Mouse (Mus musculus): ENCODE measurements around the gene Ranbp17.

Ranbp17 gene

GRCm38 (mm10) chr11:33195531-33196446, 317.8 kb downstream of the Ranbp17 start:
- no peak for DNase-seq

GRCm38 (mm10) chr11:33195061-33195460, 318.5 kb downstream of the Ranbp17 start:
- DNase-seq: no peak

GRCm38 (mm10) chr11:33193695-33194094, 319.9 kb downstream of the Ranbp17 start:
- DNase-seq: no peak

DNA sequence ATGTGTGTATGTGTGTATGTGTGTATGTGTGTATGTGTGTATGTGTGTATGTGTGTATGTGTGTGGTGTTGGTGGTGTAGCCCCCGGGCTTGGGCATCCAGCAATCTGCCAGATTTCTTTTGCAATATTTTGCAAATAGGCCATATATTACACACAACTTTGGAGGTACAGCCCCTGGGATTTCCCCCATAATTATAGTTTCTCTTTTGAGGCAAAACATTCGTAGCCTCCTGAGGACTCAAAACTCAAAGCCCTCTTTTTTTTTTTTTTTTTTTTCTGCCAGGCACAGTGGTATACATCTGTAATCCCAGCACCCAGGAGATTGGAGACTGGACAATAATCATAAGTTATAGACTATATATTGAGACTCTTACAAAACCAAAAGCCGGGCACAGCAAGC, 331.7 kb downstream of the Ranbp17 start:
- DNase-seq: no peak

DNA sequence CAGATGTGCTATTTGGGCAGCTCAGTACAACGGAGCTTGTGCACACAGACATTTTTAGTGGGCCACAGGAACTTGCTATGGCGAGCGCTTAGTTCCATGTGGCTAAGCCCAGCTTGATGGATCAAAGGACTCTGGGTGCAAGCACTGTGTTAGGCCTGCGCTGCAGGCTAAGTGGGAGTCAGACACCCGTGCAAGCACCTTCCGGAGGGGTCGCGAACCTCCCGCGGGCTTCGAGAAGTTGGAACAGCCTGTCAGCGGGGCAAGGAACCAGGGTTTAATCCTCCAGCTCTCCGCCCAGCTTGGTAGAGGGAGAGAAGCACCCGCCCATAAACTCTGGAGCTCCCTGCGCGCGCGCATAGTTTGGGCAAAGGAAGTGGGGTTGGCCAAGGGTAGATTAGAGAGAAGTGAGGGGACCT, 332.8 kb downstream of the Ranbp17 start:
- no peak for DNase-seq

DNA sequence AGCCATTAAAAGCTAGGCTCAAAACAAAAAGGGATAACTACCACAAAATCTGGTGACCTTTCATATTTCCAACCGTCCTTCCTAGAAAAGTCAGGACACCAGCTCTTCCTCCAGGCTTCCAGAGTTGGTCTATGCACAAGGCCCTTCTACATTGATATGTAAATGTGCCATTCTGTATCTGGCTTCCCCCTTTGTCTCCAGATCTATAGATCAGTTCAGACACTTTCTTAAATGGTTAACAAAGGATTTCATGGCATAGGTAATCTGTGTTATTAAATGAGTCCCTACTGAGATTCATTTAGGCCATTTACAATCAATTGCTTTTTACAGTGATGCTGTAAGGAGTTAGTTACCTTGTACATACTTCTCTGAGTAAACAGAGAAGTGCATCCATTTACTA, 333.7 kb downstream of the Ranbp17 start:
- DNase-seq: no peak

- DNase-seq: peak; percentile 59
These were observed 336.9 kb downstream of the Ranbp17 start for GRCm38 (mm10) chr11:33176525-33177245.

DNA sequence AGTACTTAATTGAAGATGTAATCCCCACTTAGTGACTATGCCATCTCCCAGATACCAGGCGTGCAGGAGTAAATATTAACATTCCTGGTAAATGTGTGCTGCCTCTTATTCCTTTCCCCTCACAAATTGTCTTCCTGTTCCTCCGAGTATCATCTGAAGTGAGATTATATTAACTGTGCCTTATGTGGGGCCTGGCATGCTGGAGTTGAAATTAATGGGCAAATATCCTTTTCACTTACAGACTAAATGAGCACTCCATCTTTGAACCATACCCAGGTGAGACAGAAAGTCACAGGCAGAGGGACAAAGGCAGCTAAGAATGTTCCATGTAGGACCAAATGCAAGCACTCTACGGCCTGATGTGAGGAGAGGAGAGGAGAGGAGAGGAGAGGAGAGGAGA, 337.8 kb downstream of the Ranbp17 start:
- no peak for DNase-seq

- DNase-seq: peak; percentile 65
These were observed 343.1 kb downstream of the Ranbp17 start for GRCm38 (mm10) chr11:33170489-33170888.

DNA sequence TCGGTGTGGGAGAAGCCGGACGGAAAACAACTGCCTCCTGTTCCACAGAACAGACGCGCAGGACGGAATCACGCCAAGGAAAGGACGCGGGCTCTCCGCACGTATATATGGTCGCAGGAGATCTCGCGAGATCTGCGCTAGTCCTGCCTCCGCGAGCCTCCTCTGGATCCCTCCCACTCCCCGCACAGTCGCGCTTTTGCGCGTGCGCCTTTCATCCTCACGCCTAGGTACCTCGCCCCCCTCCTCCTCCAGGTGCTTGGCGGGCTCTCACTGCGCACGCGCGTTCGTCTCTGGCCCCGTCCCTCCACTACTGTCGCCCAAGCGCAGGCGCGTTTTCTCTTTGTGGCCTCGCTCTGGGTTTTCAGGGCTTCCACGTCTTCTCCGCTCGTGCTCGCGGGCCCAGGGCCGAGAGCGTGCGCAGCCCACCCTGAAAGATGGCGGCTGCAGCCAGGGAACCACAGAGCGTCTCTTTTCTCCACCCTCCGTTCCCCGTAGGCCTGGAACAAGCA, 350.5 kb downstream of the Ranbp17 start, which contains the start of gene Npm1:
Npm1 (minus strand) TSS at position 209 of the 509 bp plus-strand sequence.
- DNase-seq: peak; percentile 100

GRCm38 (mm10) chr11:33162211-33162997, 351.1 kb downstream of the Ranbp17 start:
- DNase-seq: peak; percentile 62
